Mouse (Mus musculus) forebrain, embryonic 15.5 days (tissue): Measurements from ENCODE around the gene Pdzd9. TPM values are rescaled to one million over a fixed set of nuclear protein-coding genes. Genes with fewer than 3 reads are reported as not detected.

ENCODE experiments used
- ATAC-seq: fragments of 200-750 bp; cut with Nextera tagmentation; replicated peaks from 2 replicates; pipeline ENCODE4 v1.8.0; 2017; ENCODE audit warnings: mild to moderate bottlenecking, moderate TSS enrichment, moderate library complexity
- H3K27ac ChIP-seq: fragments of 300-500 bp; sonication (generic); replicated peaks from 2 replicates; pipeline ENCODE4 v1.5.1; 2015; ENCODE audit warnings: mild to moderate bottlenecking, inconsistent platforms
- H3K27me3 ChIP-seq: fragments of 300-500 bp; sonication (generic); 2 replicates; pipeline ENCODE4 v1.6.1; 2015; ENCODE audit warnings: inconsistent platforms
- H3K36me3 ChIP-seq: fragments of 300-500 bp; sonication (generic); 2 replicates; pipeline ENCODE4 v1.6.1; 2015; ENCODE audit warnings: mild to moderate bottlenecking, inconsistent platforms
- H3K4me1 ChIP-seq: fragments of 300-500 bp; sonication (generic); 2 replicates; pipeline ENCODE4 v1.6.1; 2015; ENCODE audit warnings: inconsistent platforms
- H3K4me2 ChIP-seq: fragments of 300-500 bp; sonication (generic); replicated peaks from 2 replicates; pipeline ENCODE4 v1.6.1; 2015; ENCODE audit warnings: mild to moderate bottlenecking, inconsistent platforms
- H3K4me3 ChIP-seq: fragments of 300-500 bp; sonication (generic); 2 replicates; pipeline ENCODE4 v1.5.1; 2015; ENCODE audit warnings: mild to moderate bottlenecking, inconsistent platforms
- H3K9ac ChIP-seq: fragments of 300-500 bp; sonication (generic); replicated peaks from 2 replicates; pipeline ENCODE4 v1.6.1; 2015; ENCODE audit warnings: mild to moderate bottlenecking, inconsistent platforms
- H3K9me3 ChIP-seq: fragments of 300-500 bp; sonication (generic); 2 replicates; pipeline ENCODE4 v1.6.1; 2016; ENCODE audit warnings: inconsistent platforms
- WGBS: fragments of 180-500 bp; shearing (Covaris S2); methylation state at CpG from one replicate; pipeline ENCODE4 v1.1.7; 2015; ENCODE audit warnings: mixed read lengths; 5-methylcytosine and 5-hydroxymethylcytosine counted together
- polyA plus RNA-seq: library from polyadenylated mRNA; unstranded; fragments of >200 nt; fragmentation: Nextera tagmentation; extraction: Ambion mirVana; gene quantifications from 2 replicates; pipeline ENCODE4 v1.2.1, GENCODE M21; 2015

The Pdzd9 gene
- polyA plus RNA-seq, 1 experiment from 2014 or later = 0.27 TPM

DNA sequence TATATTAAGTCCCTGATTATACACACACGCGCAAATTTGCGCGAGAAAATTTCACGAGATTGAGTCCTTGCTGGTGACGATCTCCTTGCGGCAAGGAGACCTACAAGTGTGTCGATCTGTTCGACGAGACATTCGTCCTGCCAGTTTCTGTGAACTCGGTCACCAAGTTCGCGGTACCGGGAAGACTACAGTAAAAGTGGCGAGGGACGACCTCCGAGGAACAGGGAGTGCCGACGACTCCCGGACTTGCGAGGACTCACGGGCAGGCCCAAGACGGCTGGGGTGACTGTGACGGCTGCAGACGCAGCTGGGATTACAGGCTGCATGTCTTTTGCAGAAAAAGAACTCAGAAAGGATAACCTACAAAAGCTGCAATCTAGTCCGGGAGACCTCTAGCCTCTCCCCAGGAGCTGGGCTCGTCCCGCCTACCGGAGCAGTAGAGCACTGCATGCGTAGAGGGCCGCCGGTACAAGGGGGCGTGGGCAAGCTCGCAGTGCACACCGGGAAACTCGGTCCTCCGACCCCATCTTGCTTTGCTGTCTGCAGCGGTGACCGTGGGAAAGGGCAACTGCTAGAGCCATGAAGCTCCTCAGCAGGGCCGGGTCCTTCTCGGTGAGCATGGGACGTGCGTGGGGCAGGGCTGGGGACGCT lies 35.3 kb downstream of the Pdzd9 start, which contains the start of gene Uqcrc2:
Gene Uqcrc2 (plus strand): TSS at position 466 of the 651 bp plus-strand sequence.
- Histone ChIP-seq H3K9me3 (no peaks in the 10 kb centered on the region), H3K9ac (peak within 1 kb of the TSS; percentile 100), H3K4me1 (peaks cover 26% of the 10 kb centered on the region), H3K4me2 (peak within 1 kb of the TSS; percentile 74), H3K27me3 (no peaks in the 10 kb centered on the region), H3K4me3 (peak within 1 kb of the TSS; percentile 99), H3K27ac (peak within 1 kb of the TSS; percentile 88), H3K36me3 (peaks cover 20% of the 10 kb centered on the region)
- under 1% methylated on average over 45 of the region's 45 CpGs for WGBS
- peak; percentile 99 for ATAC-seq

DNA sequence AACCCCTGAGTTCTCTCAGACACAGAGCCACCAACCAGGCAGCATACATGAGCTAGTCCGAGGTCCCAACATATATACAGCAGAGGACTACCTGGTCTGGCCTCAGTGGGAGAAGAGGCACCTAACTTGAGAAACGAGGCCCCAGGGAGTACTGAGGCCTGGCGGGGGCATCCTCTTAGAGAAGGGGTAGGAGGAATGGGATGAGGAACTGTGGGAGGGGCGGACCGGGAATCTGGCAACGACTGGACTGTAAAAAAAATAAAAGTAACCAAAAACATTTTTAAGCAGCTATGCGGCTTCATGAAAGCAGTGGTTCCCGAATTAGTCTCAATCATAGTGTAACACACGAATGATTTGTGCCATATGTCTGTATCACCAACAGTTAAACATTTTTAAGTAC lies 35.8 kb downstream of the Pdzd9 start:
- Histone ChIP-seq H3K4me3 (peak overlapping the region; percentile 99), H3K27ac (peak overlapping the region; percentile 88), H3K27me3 (no peaks in the 10 kb centered on the region), H3K36me3 (peaks cover 15% of the 10 kb centered on the region), H3K9me3 (no peaks in the 10 kb centered on the region), H3K4me1 (peaks cover 26% of the 10 kb centered on the region), H3K4me2 (peak overlapping the region; percentile 74), H3K9ac (peak overlapping the region; percentile 100)
- WGBS = 9% methylated on average over 9 of the region's 9 CpGs
- ATAC-seq = peak; percentile 23; the same call in 1 of the 2 replicates

GRCm38 (mm10) chr7:120632518-120632917 lies 37.6 kb downstream of the Pdzd9 start:
- Histone ChIP-seq H3K4me3 (no peak overlapping the region), H3K36me3 (peaks cover under 1% of the 10 kb centered on the region; the same call in 1 of the 2 replicates), H3K4me1 (peaks cover 23% of the 10 kb centered on the region), H3K27me3 (no peaks in the 10 kb centered on the region), H3K4me2 (no peak overlapping the region), H3K27ac (no peak overlapping the region), H3K9ac (no peak overlapping the region), H3K9me3 (no peaks in the 10 kb centered on the region)
- WGBS = 60% methylated on average over 1 of the region's 1 CpGs
- no peak for ATAC-seq

DNA sequence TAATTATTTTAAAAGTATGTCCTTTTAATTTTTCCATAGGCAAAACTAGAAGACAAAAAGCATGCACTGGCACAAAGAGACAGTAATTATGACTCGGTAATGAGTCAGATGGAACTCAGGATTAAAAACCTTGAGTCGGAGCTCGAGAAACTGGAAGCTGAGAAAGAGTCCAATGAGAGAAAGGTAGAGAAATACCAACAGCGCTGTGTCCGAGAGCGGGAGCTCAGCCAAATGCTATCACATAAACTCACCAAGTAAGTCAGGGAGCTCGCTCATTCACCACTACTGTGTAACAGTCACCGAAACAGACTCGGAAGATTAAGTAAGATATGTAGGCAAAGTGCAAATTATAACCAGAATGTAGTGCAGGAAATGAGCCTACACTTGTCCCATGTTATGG lies 49.3 kb downstream of the Pdzd9 start:
- H3K36me3 ChIP-seq = no peaks in the 10 kb centered on the region
- H3K4me3 ChIP-seq = no peak overlapping the region
- no peak for ATAC-seq
- H3K27me3 ChIP-seq = no peaks in the 10 kb centered on the region
- no peak overlapping the region for H3K4me2 ChIP-seq
- 84% methylated on average over 9 of the region's 9 CpGs for WGBS
- no peaks in the 10 kb centered on the region for H3K9me3 ChIP-seq
- H3K4me1 ChIP-seq = no peaks in the 10 kb centered on the region
- H3K9ac ChIP-seq = no peak overlapping the region
- no peak overlapping the region for H3K27ac ChIP-seq

DNA sequence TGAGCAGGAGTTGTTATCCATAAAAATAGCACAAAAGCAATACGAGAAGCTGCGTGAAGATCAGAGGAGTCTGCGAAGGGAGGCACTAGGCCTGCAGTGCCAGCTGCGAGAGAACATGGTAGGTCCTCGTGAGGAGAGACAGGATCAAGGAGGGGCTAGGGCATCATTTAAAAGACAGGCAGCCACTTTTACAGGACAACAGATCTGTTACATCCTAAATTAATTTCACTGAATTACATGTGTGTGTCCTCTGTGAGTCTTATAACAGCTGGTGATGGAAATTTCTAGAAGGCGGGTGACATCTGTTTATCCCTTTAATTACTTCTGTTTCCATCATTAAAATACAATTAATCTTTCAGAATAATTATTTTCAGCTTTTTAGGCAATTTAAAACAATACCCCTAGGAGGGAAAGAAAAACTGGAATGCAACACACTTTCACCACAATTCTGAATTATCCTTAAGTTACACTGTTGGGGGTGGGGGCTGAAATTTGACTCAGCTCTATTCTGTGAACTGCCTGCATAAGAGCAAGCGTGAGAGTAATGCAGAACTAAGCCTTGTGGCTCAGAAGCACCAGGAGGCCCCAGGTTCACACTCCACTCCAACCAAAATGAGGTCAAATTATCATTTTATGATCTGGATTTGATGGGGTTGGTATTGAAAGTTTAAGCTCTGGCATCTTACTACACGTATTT lies 49.9 kb downstream of the Pdzd9 start:
- ATAC-seq = no peak
- no peaks in the 10 kb centered on the region for H3K9me3 ChIP-seq
- no peak overlapping the region for H3K27ac ChIP-seq
- no peaks in the 10 kb centered on the region for H3K27me3 ChIP-seq
- H3K4me2 ChIP-seq = no peak overlapping the region
- H3K4me1 ChIP-seq = no peaks in the 10 kb centered on the region
- WGBS = 73% methylated on average over 8 of the region's 8 CpGs
- H3K4me3 ChIP-seq = no peak overlapping the region
- no peak overlapping the region for H3K9ac ChIP-seq
- H3K36me3 ChIP-seq = no peaks in the 10 kb centered on the region

Other genes starting within 250 kb of the Pdzd9 start
- gene Uqcrc2, start 35.2 kb downstream of the Pdzd9 start, polyA plus RNA-seq = 217 and 226 TPM in 2 replicates
- gene Mosmo, start 7.3 kb upstream of the Pdzd9 start, polyA plus RNA-seq = 14.0 and 15.6 TPM in 2 replicates
- gene Vwa3a, start 69.0 kb upstream of the Pdzd9 start, polyA plus RNA-seq = 0.92 and 1.2 TPM in 2 replicates
- gene Gm5737, start 142.0 kb upstream of the Pdzd9 start, polyA plus RNA-seq = not detected in 2 replicates
- 33.7 and 35.1 TPM in 2 replicates for gene Eef2k, start 172.5 kb upstream of the Pdzd9 start, polyA plus RNA-seq
- 31.6 and 31.9 TPM in 2 replicates for gene Polr3e, start 247.4 kb upstream of the Pdzd9 start, polyA plus RNA-seq